Mouse (Mus musculus) kidney, embryonic 16.5 days (tissue): ENCODE results near the gene Hist1h4m. TPM values are rescaled to one million over a fixed set of nuclear protein-coding genes. Genes with fewer than 3 reads are reported as not detected.
"Not testable (repeated sequence)": the region's sequence is repeated elsewhere in the genome, so short reads cannot be mapped to it uniquely, and the experiment has no call there.

ENCODE experiments used
- ATAC-seq: fragments of 200-750 bp; cut with Nextera tagmentation; 2 replicates; pipeline ENCODE4 v1.8.0; 2017; ENCODE audit warnings: moderate TSS enrichment; ENCODE audit not compliant: low FRiP score, low TSS enrichment
- H3K27ac ChIP-seq: fragments of 300-500 bp; sonication (generic); 2 replicates; pipeline ENCODE4 v1.5.1; 2014; ENCODE audit warnings: low read length
- H3K27me3 ChIP-seq: fragments of 300-500 bp; sonication (generic); 2 replicates; pipeline ENCODE4 v1.6.1; 2014; ENCODE audit warnings: low read length, control low read depth, mixed read lengths; ENCODE audit not compliant: insufficient read depth
- H3K36me3 ChIP-seq: fragments of 300-500 bp; sonication (generic); 2 replicates; pipeline ENCODE4 v1.6.1; 2014; ENCODE audit warnings: low read length, control low read depth, mixed read lengths; ENCODE audit not compliant: insufficient read depth
- H3K4me1 ChIP-seq: fragments of 300-500 bp; sonication (generic); 2 replicates; pipeline ENCODE4 v1.6.1; 2014; ENCODE audit warnings: low read length, control low read depth, mixed read lengths; ENCODE audit not compliant: insufficient read depth
- H3K4me2 ChIP-seq: fragments of 300-500 bp; sonication (generic); replicated peaks from 2 replicates; pipeline ENCODE4 v1.6.1; 2014; ENCODE audit warnings: low read depth, low read length
- H3K4me3 ChIP-seq: fragments of 300-500 bp; sonication (generic); 2 replicates; pipeline ENCODE4 v1.5.1; 2014; ENCODE audit warnings: mild to moderate bottlenecking, low read length
- H3K9ac ChIP-seq: fragments of 300-500 bp; sonication (generic); replicated peaks from 2 replicates; pipeline ENCODE4 v1.6.1; 2014; ENCODE audit warnings: low read length
- H3K9me3 ChIP-seq: fragments of 300-500 bp; sonication (generic); 2 replicates; pipeline ENCODE4 v1.6.1; 2016; ENCODE audit warnings: low read length, control low read depth
- WGBS: fragments of 180-500 bp; shearing (Covaris S2); extraction: QIAGEN DNeasy Blood & Tissue Kit; methylation state at CpG from one replicate; pipeline ENCODE4 v1.1.7; 2014; 5-methylcytosine and 5-hydroxymethylcytosine counted together
- polyA plus RNA-seq: library from polyadenylated mRNA; unstranded; fragments of >200 nt; fragmentation: Nextera tagmentation; extraction: Ambion mirVana; gene quantifications from 2 replicates; pipeline ENCODE4 v1.2.1, GENCODE M21; 2015

Hist1h4m gene
- not detected in 2 replicates for polyA plus RNA-seq

- H3K9me3 ChIP-seq, H3K27me3 ChIP-seq, H3K9ac ChIP-seq, H3K27ac ChIP-seq, H3K36me3 ChIP-seq, H3K4me1 ChIP-seq: not testable (repeated sequence)
- Histone ChIP-seq H3K4me2 (peak within 1 kb of the TSS; percentile 42), H3K4me3 (peak within 1 kb of the TSS; percentile 20; the same call in 1 of the 2 replicates)
- ATAC-seq, result peak; percentile 63; the same call in 1 of the 2 replicates
- no CpG with 5 or more reads among the region's 24 CpGs for WGBS
These were observed at the start of gene Hist1h4m for GRCm38 (mm10) chr13:21811539-21811938. Gene Hist1h4m (plus strand): TSS chr13:21811746.

DNA sequence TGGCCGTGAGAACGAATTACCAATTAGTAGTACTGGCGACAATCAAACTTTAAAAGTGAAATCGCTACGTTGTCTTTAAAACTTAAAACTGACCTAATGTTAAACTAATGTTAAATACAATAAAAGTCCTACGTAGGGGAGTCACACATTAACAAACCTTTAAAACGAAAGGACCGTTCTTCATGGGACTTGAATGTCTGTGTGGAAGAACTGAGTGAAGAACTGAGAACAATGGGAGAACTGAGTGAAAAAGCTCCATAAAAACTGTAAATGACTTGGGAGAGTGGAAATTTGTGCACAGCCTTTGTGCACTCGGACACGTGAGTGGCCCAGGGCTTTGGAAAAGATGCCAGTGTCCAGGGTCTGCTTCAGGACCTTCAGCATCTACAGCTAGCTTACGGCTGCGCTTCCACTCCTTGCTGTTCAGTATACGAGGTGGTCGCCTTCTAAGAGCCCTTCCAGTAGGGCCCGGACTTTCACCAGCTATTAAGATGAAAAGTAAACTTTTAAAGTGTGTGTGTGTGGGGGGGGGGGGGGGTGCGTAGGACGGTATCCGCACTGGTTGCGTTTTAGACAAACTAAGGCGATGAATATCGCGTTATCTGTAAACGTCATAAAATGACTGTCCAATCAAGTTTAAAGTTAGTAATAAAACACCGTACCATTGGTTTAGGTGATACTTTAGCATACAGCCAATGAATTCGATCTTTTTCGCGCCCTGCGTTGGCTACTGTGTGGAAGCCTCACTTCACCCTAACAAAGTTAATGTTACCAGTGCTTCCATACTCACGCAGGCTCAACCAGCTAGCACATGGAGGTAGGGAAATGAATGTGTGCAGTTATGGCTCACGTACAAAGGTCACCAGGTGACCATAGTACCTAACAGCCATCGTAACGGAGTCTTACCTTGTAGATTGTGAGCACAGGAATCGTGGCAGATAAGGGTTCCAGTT is 32.5 kb upstream of the Hist1h4m start:
- Histone ChIP-seq H3K9me3 (no peaks in the 10 kb centered on the region), H3K4me1 (peaks cover 30% of the 10 kb centered on the region), H3K36me3 (no peaks in the 10 kb centered on the region), H3K4me2 (peak overlapping the region; percentile 73), H3K27me3 (no peaks in the 10 kb centered on the region), H3K9ac (peak overlapping the region; percentile 94), H3K27ac (peak overlapping the region; percentile 98), H3K4me3 (peak overlapping the region; percentile 69)
- whole genome bisulfite sequencing, result 4% methylated on average over 33 of the region's 33 CpGs
- ATAC-seq, result peak; percentile 87

- Histone ChIP-seq H3K4me1 (peaks cover 36% of the 10 kb centered on the region), H3K9me3 (no peaks in the 10 kb centered on the region), H3K27me3 (no peaks in the 10 kb centered on the region), H3K36me3 (no peaks in the 10 kb centered on the region), H3K9ac (peak within 1 kb of the TSS; percentile 94), H3K4me3 (peak within 1 kb of the TSS; percentile 69), H3K27ac (peak within 1 kb of the TSS; percentile 98), H3K4me2 (peak within 1 kb of the TSS; percentile 73)
- peak; percentile 67 for ATAC-seq
- WGBS, result under 1% methylated on average over 44 of the region's 44 CpGs
These were observed 31.5 kb upstream of the Hist1h4m start, which contains the start of gene Hist1h1b for GRCm38 (mm10) chr13:21779767-21780731. Gene Hist1h1b (minus strand): TSS chr13:21780625.

DNA sequence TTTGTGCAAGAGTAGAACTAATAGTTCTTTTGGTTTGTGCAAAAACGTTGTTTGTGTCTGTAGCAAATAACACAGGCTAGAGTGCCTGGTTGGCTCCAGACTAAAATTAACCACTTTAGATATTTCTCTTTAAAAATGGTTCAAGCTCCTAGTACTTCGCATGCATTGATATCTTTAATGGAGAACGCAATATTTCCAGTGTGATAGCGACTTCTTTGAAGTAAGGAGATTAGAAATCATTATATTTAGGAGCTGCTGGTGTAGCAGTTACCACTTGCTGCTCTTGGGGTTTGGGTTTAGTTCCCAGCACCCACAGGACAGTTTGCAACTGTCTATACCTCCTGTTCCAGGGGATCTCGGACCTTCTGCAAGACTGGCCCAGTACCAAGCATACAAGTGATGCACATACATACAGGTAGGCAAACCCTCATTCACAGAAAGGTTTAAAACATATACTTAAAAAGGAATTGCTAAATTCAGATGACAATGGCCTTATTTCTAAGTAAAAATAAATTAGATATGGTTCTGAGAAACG is 30.5 kb upstream of the Hist1h4m start:
- Histone ChIP-seq H3K4me2 (peak overlapping the region; percentile 73), H3K4me3 (peak overlapping the region; percentile 69), H3K4me1 (peaks cover 42% of the 10 kb centered on the region), H3K9me3 (no peaks in the 10 kb centered on the region), H3K9ac (peak overlapping the region; percentile 94), H3K27me3 (no peaks in the 10 kb centered on the region), H3K27ac (peak overlapping the region; percentile 98), H3K36me3 (no peaks in the 10 kb centered on the region)
- ATAC-seq, result no peak
- WGBS, result 48% methylated on average over 6 of the region's 6 CpGs

DNA sequence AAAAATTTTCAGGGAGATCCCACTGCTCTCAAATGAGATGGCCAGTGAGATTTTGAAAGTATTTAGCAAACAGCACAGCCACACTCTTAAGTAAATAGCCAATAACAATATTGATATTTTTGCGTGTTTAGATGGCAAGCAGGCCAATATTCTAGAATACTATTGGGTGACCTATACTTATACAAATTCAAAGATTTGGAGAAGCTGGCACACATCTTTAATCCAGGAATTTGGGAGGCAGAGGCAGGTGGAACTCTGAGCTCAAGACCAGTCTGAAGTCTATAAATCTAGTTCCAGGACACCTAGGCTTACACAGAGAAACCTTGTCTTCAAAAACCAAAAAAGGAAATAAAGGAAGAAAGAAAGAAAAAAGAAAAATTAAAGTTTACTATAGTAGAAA is 29.9 kb upstream of the Hist1h4m start:
- 0 out of 2 replicates have a peak overlapping the region, but pooled peaks have one; percentile 43 for H3K27ac ChIP-seq
- no peaks in the 10 kb centered on the region for H3K36me3 ChIP-seq
- no peak overlapping the region for H3K4me3 ChIP-seq
- H3K4me2 ChIP-seq, result no peak overlapping the region
- H3K9me3 ChIP-seq, result no peaks in the 10 kb centered on the region
- H3K27me3 ChIP-seq, result no peaks in the 10 kb centered on the region
- H3K4me1 ChIP-seq, result peaks cover 44% of the 10 kb centered on the region
- no peak overlapping the region for H3K9ac ChIP-seq
- ATAC-seq, result no peak
- WGBS, result 91% methylated on average over 1 of the region's 1 CpGs

DNA sequence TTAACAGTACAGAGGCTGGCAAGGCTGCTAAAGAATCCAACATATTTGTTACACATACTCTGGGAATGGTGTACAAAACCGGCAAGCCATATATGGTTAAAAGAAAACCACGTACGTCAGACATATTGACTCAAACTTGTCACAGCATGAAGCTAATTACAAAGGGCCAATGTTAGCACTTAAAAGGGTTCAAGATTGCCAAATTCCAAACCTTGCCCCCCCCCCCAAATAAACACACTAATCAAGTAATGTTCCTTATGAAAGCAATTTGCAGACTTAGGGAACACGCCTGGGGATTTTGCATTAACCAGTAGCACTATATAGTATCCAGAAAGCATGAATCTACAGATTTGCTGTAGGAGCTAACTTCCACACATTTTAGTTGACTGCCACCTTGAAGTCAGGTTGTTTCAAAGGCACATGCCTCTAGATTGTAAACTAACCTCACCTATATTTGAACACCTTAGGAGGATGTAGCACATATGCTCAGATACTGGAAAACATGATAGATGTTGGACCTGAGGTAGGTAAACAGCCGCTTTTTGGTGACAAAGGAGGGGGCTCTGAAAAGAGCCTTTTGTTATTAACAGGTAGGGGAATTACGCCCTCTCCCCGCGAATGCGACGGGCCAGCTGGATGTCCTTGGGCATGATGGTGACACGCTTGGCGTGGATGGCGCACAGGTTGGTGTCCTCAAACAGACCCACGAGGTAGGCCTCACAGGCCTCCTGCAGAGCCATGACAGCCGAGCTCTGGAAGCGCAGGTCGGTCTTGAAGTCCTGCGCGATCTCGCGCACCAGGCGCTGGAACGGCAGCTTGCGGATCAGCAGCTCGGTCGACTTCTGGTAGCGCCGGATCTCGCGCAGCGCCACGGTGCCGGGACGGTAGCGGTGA is 28.9 kb upstream of the Hist1h4m start:
- H3K36me3 ChIP-seq, H3K9me3 ChIP-seq: not testable (repeated sequence)
- WGBS, result under 1% methylated on average over 14 of the region's 35 CpGs

GRCm38 (mm10) chr13:21783255-21783617 is 28.3 kb upstream of the Hist1h4m start, which contains the start of gene Hist1h3i:
Gene Hist1h3i (minus strand): TSS chr13:21783370.
- peak within 1 kb of the TSS; percentile 94 for H3K27ac ChIP-seq
- no peaks in the 10 kb centered on the region for H3K36me3 ChIP-seq
- H3K4me2 ChIP-seq, result peak within 1 kb of the TSS; percentile 63
- peak within 1 kb of the TSS; percentile 77 for H3K9ac ChIP-seq
- H3K27me3 ChIP-seq, result no peaks in the 10 kb centered on the region
- ATAC-seq, result peak; percentile 66
- WGBS, result 0% methylated on average over 13 of the region's 20 CpGs
- H3K4me3 ChIP-seq, result peak within 1 kb of the TSS; percentile 50
- H3K9me3 ChIP-seq, result no peaks in the 10 kb centered on the region
- H3K4me1 ChIP-seq, result peaks cover 45% of the 10 kb centered on the region

More for the DNA sequence above, 28.9 kb upstream of the Hist1h4m start:
- H3K27me3 ChIP-seq, ATAC-seq: not testable (repeated sequence)
- Histone ChIP-seq H3K4me2 (peak overlapping the region; percentile 63), H3K9ac (peak overlapping the region; percentile 77), H3K4me3 (peak overlapping the region; percentile 50), H3K4me1 (peaks cover 44% of the 10 kb centered on the region), H3K27ac (peak overlapping the region; percentile 94)

DNA sequence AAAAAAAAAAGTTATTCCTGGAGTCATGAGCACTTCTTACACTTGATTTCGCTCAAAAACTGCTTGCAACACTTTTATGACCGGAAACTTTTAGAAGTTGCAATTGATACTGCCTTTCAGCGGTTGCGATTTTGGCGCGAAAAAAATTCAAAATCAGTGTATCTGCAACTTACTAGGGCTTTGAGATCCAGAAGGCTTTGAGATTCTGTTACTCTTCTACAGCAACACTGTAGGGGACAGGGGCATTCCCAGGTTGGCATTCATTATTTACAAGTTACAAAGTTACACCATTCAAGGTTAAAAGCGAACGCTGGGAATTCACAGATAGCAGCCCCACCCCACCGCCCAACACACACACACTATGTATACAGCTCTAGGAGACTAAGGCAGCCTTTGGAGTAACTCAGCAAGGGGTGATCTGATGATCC is 27.8 kb upstream of the Hist1h4m start:
- 1% methylated on average over 9 of the region's 9 CpGs for WGBS
- Histone ChIP-seq H3K9ac (peak overlapping the region; percentile 63), H3K27me3 (no peaks in the 10 kb centered on the region), H3K27ac (peak overlapping the region; percentile 91), H3K4me3 (peak overlapping the region; percentile 50), H3K36me3 (no peaks in the 10 kb centered on the region), H3K9me3 (no peaks in the 10 kb centered on the region), H3K4me1 (peaks cover 43% of the 10 kb centered on the region), H3K4me2 (peak overlapping the region; percentile 51)
- no peak for ATAC-seq
